Mouse (Mus musculus): ENCODE data around the gene Smim6.

- TF ChIP-seq HCFC1 (IDR thresholded peaks at IDR 0.05; ENCODE audit: borderline replicate concordance, insufficient read depth, low read length) (no peak), CHD2 (IDR thresholded peaks at IDR 0.05; ENCODE audit: low read depth, low read length) (no peak), ZC3H11A (IDR thresholded peaks at IDR 0.05; ENCODE audit: borderline replicate concordance, low read depth, low read length) (no peak)
These were observed 6.6 kb upstream of the Smim6 start for GRCm38 (mm10) chr11:115904956-115905790.
